Mouse (Mus musculus): ENCODE results near the gene Orm2.

Gene Orm2

DNA sequence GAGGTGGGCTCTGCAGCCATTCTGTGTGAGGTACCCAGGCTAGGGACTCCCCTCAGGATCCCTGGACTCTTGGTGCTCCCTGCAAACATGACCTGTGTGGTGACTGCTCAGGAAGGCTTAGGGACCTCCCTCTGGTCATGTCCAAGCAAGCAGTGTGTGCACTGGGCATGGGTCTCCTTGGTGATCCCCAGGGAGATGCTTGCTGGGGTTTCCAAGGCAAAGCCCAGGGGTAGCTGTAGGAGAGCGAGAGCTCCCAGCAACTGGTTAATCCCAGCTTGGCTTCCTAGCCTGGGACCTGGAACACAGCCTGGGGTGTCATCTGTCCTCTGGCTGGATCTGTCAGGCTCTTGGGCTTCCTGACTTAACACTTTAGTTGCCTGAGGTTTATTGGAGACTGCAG, 13.1 kb downstream of the Orm2 start:
- DNase-seq (ENCODE audit: inconsistent age in 2 of 2, low spot score in 1 of 2): no peak

DNA sequence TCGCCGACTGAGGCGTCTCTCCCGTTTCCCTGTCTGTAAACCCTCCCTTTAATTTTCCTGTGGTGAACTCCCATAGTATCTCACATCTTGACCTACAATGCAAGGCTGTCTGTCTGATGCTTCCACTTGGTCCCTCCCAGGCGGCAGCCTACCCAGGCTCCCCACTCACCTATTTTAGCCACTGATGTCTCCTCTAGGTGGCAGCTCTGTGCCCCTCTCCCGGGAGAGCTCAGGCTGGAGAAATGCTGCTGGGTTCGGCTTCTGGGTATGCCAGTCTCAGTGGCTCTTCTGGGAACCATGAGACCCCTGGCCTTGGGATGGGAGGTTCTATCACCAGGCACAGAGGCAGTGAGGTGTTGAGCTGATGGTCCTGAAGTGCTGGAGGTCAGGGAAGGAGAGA, 15.2 kb downstream of the Orm2 start:
- no peak for DNase-seq (ENCODE audit: inconsistent age in 2 of 2, low spot score in 1 of 2)

DNA sequence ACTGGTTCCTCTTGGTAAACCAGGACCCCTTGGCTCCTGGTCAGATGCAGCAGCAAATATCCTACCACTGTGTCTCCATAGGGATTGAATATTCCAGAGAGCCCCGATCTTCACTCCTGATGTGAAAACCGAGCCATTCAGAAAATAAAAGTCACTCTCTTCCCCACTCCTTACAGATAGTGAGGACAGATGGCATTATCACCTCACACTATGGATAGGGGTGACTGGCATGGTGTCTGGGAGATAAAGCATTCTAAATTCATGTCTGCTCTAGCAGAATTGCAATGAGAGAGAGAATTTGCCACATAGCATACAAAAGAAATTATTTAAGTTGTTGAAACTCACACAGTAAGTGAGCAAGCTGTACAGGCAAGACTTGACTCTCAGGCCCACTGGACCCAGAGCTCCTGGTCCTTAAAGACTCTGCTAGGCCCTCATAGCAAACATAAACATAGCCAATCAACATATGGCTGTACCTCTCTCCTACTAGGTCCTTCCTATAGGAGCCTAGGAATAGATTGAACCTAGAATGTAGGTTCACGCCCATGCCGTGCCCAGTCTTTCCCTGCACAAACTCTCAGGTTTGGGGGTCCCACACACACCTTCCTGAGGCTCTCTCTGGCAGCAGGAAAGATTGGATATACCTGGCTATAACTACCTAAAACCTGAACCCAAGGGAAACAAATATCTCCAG, 20.6 kb downstream of the Orm2 start:
- no peak for DNase-seq (ENCODE audit: inconsistent age in 2 of 2, low spot score in 1 of 2)

DNA sequence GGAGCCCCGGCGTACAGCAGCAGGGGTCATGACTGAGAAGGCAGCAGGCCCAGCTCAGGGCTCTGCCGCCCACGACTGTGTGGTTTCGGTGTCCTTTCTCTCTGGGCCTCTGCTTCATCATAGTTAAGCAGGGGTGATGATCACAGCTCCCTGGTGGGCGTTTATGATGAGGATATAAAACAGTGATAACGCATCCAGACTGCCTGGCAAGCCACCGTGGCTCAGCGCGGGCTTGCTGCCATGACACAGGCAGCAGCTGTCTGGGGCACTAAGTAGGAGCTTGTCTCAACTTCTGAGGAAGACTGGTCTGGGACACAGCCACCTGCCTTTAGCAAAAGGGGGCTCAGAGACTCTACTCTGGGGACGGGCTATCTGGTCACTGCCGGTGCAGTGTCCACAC, 21.2 kb downstream of the Orm2 start:
- DNase-seq (ENCODE audit: inconsistent age in 2 of 2, low spot score in 1 of 2): no peak

DNA sequence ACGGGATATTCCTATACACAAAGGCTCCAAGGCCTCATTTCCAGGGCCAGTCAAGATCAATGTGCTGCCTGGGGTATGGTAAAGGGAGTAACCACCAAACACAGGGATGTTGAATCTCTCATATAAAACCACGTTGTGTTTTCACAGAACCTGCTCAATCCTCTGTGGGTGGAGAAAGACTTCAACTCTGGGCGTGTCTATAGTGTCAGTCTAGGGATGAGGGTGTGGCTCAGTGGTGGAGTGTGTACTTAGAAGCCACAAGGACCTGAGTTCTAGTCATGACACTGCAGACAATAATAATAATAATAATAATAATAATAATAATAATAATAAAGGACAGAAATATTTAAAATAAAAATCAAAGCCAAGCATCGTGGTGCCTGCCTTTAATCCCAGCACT, 22.0 kb downstream of the Orm2 start:
- DNase-seq (ENCODE audit: inconsistent age in 2 of 2, low spot score in 1 of 2): no peak

DNA sequence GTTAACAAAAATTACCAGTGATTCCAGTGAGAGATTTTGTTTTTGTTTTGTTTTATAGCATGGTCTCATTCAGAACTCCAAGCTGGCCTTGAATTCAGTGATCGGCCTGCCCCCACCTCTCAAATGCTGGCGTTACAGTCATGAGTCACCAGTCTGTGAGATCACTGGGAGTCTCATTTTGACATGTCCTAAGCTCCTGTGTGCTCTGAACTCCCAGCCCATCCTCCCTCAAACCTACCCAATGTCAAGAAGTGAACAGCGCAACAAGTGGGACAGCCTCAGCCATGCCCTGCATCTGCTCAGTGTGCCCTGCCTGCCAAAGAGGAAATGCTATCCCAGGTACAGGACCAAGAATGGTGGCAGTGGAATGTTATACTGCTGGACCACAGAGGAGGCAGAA, 23.0 kb downstream of the Orm2 start:
- peak; percentile 70 to 72 for DNase-seq (ENCODE audit: inconsistent age in 2 of 2, low spot score in 1 of 2)

DNA sequence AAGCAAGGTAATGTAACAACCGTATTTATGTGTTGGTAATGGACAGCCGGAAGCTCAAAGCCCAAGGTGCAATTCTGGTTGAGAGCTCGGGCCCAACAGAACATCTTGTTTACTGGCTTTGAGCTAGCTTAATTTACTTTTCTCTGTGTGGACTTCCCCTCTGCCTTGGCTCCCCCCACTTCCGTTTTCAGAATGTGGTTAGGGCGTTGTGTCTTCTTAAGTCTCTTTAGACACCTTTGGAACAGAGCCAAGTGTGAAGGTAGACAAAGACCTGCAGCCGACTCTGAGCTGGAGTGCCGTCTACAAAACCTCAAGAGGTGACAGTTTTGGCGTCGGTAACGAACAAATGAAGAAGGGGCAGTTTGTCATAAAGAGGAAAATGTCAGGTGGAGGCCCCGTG, 23.5 kb downstream of the Orm2 start:
- no peak for DNase-seq (ENCODE audit: inconsistent age in 2 of 2, low spot score in 1 of 2)

DNA sequence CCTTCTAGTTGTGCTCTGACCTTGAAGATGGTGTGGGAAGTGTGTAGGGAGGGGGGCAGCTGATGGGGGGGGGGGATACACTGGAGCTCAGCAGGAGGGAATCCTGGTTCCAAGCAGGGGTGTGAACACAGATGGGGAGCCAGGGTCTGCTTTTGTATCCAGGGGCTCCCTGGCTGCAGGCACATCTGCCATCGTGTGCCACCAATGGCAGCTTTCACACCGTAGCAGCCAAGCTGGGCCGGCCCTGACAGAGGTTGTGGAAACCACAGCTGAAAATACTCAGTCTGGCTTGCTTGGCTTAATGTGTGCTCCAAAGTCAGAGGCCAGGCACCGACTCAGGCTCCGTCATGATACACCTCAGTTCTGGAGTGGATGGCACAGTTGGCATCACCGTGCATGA, 25.8 kb downstream of the Orm2 start:
- no peak for DNase-seq (ENCODE audit: inconsistent age in 2 of 2, low spot score in 1 of 2)

DNA sequence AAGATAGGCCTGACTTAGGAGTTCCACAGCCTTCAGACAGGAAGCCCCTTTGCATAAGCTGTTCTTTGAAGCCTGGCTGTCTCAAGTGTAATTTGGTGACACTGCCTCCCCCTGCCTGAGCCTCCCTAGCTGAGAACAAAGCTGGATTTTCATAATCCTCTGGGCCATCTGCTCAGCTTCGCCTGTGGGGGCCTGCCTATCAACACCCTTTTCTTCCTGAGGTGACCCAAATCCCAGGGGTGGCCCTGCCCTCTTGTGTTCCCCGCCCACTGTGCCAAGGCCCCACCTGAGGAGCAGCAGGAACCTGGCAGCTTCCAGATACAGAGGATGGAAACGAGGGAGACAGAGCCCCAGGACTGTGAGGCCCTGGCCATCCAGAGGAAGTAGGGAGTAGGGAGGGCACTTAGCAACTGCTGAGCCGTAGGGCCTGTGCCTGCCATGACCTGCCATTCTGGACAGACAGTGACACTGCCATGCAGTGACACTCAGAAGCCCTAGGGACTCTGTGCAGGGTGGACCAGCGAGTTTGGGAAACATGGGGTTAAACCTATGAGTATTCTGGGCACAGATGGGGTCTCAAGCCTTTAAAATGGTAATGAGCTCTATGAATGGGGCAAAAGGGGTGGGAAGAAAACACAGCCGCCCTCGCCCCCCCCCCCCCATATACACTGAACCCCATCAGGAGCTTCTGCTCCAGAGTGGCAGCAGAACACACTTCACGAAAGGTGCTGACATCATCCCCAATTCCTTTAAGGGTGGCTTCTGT, 27.1 kb downstream of the Orm2 start:
- DNase-seq (ENCODE audit: inconsistent age in 2 of 2, low spot score in 1 of 2): no peak

DNA sequence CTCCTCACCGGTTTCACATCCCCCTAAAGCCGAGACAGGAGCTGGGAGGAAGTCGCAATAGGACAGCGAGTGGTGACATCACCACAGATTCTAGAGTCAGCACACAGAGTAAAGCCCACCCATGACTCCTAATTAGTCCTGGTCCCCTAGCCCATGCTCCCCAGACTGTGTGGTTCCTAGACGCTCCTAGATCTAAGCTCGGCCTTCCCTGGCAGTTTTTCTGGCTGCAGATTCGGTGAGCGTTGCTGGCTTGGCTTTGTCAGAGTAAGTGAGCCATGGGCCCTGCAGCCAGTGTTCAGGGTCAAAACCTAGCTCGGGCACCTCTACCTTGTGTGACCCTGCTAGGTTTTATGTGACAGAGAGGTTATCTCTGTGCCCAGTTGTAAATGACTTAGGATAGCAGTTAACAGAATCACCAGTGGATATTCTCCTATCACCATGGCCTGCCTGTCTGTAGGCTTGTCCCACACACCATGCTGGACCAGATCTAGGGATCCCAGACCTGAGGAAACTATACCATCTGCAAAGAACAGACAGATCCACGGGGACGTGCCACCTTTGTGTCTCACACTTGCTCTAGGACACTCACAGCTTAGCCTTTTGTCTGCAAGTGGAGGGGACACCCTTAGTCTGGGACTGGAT, 27.8 kb downstream of the Orm2 start:
- no peak for DNase-seq (ENCODE audit: inconsistent age in 2 of 2, low spot score in 1 of 2)

DNA sequence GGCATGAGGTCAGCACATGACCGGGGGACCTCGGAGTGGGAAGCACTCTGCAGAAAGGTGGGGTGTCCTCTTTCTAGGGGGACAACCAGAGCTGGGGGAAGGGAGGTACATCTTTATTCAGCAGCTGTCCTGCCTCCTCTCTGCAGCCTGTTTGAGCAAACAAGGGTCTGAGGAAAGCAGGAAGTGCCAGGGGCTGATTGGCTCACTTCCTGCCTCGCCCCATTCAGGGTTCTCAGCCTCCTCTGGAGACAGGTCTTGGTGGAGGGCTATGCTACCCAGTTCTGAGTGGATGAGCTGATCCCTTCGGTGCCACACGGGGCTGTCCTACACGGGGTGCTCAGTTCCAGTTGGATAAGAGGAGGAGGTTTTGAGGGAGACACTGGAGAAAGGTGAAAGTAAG, 29.1 kb downstream of the Orm2 start:
- peak in 1 of 2 experiments; percentile 50 for DNase-seq (ENCODE audit: inconsistent age in 2 of 2, low spot score in 1 of 2)

DNA sequence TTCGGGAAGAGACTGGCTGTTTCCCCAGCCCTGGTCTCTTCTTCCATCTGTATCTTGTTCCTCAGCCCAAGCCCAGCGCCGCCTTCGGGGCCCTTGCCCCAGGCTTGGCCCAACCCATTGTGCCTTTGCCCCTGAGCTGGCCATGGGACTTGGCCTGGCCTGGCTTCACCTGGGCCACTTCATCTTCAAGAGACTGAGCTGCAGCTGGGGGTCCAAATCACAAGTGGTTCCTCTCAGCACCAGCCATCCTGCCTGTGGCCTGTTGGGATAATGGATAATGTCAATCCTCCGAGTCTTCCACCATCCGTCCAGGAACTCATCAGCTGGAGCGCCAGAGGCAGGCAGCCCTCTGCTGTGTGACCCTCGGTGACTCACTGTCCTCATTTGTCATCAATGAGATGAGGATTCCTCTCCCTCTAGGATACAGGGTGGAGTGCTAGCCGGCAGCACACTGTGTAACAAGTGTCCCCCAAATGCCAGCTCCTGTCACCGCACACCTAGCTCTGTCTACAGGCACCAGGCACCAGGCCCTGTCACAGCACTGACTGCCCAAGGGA, 35.8 kb downstream of the Orm2 start:
- no peak for DNase-seq (ENCODE audit: inconsistent age in 2 of 2, low spot score in 1 of 2)

DNA sequence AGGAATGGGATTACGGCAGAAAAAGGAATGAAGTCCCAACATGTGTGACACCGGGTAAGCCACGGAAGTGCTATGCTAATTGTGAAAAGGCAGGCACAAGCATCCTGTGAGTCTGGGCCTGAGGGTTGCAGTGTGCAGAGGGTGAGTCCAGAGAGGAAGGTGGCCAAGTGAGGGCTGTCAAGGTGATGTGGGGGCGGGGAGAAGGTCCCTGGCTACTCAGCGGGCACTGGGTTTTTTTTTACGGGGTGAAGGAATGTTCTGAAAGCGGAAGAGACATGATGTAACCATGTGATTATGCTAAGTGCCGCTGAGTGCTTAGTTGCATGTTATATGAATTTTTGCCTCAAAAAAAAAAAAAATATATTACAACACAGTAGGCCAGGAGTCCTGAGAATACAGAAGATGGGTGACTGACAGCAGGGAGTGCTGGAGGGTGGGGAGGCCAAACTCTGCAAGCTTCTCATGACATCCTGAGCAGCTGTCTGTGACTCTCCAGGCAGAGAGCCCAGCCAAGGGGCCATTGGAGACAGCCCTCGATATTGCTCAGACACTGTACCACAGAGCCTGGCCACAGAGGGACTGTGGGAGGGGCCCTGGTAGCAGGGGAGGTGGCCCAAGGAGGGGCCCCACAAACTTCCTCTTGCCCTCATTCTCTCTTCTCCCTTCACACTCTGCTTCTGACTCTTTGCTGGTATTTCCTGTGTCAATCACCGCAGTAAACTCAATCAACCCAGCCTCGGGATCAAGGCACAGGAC, 36.8 kb downstream of the Orm2 start:
- DNase-seq (ENCODE audit: inconsistent age in 2 of 2, low spot score in 1 of 2): peak in 1 of 2 experiments; percentile 51

DNA sequence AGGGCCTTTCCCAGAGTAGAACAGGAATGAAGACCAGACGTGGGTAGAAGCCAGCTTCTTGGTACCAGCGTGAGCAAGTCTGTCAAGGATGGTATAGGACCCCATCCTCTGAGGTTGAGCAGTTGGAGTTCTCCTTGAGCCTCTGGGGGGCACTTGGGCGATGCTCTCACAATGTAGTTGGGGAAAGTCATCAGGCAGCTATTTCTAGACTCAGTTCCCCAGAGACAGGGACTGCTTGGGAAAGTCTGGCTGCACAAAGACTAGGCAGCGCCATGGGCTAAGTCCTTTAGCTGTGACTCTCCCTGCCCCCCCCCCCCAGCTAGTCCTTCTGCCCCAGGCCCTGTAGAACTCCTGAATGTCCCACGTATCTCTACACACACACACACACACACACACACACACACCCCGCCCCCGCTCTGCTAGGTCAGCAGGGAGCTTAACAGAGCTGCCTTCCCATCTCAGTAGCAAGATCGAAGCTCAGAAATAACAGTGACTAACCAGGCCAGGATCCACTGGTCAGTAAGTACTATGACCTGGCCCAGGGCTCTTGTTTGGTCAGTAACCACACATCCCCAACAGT, 37.5 kb downstream of the Orm2 start:
- DNase-seq (ENCODE audit: inconsistent age in 2 of 2, low spot score in 1 of 2): no peak

DNA sequence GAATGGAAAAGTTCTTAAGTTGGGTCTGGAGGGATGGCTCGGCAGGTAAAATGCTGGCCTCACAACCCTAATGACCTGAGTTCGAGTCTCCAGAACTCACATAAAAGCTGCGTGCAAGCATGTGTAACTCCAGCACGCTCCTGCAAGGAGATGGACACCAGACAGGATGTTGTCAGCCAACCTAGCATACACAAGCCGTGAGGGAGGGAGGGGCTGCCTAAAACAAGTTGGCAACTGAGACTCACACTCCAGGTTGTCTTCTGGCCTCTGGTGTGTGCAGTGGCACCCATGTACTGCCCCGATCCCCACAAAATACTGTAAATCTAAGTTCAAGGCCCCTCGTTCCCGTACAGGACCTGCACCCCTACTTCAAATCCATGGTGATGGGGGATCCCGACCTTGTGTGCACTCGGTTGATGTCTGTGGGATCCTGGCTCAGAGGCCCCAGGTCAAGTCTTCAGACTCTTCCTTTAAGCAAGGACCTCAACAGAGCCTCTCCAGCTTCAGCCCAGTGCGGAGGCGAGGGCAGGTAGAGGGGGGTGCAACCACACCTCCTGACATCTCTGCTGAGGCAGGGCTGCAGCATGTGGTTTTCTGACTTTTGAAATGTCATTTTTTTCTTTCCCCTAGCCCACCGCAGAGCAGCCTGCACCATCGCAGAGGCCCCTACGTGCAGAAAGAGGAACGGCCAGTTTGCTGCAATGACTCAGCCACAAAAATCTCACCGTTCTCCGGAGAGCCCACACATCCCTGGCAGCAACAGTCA, 38.5 kb downstream of the Orm2 start:
- DNase-seq (ENCODE audit: inconsistent age in 2 of 2, low spot score in 1 of 2): no peak

DNA sequence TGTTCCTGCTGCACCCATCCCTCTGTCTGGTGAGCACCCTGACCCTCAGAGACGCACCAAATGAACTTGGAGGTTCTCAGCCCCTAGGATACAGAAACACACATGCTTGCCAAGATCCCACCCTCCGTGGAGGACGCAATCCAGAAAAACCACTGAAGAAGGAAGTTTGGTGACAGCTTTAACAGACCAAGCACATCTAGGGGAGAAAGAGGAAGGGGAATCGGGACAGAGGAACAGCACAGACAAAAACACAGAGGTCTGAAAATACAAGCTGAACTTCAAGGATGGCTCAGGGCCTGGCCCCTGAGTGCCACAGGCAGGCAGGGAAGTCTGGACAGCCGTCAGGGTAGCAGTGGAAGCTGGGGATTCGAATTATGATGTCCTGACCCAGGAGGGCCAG, 39.4 kb downstream of the Orm2 start:
- peak in 1 of 2 experiments; percentile 50 for DNase-seq (ENCODE audit: inconsistent age in 2 of 2, low spot score in 1 of 2)

DNA sequence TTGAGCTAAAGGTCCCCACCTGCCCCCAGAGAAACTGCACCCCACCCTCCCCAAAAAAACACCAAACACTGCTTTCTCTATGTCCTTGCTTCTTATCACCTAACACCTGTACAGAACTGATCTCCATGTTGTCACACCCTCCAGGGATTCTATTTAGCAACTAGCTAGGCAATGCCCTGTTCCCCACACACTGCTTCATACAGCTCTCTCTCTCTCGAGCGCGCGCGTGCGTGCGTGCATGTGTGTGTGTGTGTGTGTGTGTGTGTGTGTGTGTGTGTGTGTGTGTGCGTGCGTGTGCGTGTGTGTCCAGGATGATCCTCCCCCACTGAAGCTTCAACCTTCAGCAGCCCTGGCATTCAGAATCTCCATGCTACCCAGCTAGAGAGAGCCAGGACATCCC, 39.8 kb downstream of the Orm2 start:
- DNase-seq (ENCODE audit: inconsistent age in 2 of 2, low spot score in 1 of 2): no peak

DNA sequence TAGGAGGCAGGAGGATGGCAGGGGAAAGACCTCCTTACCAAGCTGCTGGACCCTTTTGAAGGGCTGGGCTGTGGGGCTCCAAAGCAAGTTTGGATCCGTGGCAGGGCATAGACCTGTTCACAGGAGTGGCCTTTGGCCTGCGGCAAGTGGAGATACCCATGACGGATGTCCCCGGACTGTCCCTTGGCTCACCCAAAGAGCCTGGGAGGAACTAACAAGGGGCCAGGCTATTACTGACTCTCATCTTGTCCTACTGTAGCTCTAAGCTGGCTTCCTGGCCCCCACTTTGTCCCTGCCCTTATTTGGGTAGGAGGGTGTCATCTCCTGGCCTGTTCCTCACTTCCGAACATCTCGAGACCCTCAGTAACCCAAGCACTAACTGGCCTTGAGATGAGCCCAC, 40.3 kb downstream of the Orm2 start:
- no peak for DNase-seq (ENCODE audit: inconsistent age in 2 of 2, low spot score in 1 of 2)

DNA sequence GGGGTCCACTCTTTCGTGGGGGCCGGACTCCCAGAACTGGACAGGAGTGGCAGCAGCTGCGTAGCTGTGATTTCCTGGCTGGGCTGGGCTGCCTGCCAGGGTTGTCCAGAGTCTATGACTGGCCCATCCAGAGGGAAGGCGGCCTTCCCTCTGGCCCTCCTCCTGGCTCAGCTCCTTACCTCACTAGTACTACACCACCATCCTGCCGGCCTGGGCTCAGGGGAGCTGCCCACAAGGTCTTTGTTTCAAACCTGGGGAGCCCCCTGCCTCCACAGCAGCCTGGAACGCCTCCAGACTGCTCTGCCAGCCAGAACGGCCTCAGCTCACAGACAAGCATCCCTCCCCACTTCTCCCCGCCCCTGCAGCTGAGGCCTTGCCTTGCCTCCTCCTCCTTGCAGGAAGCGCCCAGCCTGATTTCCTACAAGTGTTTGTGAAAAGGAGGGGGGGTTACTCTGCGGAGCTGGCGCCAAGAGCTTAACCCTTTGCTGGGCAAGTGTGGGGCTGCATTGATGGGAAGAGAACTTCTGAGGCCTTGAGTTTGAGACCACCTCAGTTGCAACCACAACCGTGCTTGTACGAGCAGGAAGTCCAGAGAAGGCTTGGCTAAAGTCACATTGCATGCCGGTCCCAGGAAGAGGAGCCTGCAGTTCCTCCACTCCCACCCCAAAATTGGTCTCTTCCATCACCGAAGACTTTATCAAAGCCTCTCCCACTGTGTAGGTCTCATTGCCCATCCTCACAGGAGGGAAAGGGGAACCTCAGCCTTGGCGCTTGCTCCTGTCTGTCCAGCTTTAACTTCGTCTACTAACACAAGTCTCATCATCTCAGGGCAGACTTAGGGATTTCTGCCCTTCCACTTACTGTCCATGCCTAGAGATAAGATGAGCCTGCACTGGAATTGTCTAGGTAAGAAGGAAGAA, 41.1 kb downstream of the Orm2 start, which contains the start of gene Akna:
TSS of gene Akna (minus strand) at position 315 of the 920 bp plus-strand sequence.
- peak; percentile 93 to 96 for DNase-seq (ENCODE audit: inconsistent age in 2 of 2, low spot score in 1 of 2)
